Mouse (Mus musculus) G1E (cell line): ENCODE data around the gene Mnd1. TPM values are rescaled to one million over a fixed set of nuclear protein-coding genes. Genes with fewer than 3 reads are reported as not detected.

Experiments used
- ATAC-seq: 2 replicates; pipeline ENCODE4 v1.8.0; 2016; ENCODE audit warnings: mild to moderate bottlenecking; ENCODE audit not compliant: insufficient number of reproducible peaks, poor library complexity, low FRiP score, severe bottlenecking; ENCODE audit errors: extremely low read depth
- DNase-seq: peaks from one replicate; pipeline ENCODE4 v3.0.0; 2012; ENCODE audit warnings: low spot score
- H3K27me3 ChIP-seq: 2 replicates; pipeline ENCODE4 v1.6.1; 2012; ENCODE audit warnings: mild to moderate bottlenecking, low read length, inconsistent platforms; ENCODE audit not compliant: insufficient read depth
- H3K36me3 ChIP-seq: replicated peaks from 2 replicates; pipeline ENCODE3; 2012; ENCODE audit warnings: mild to moderate bottlenecking, inconsistent platforms
- H3K4me1 ChIP-seq: 2 replicates; pipeline ENCODE4 v1.6.1; 2012; ENCODE audit warnings: low read depth, low read length, inconsistent platforms, mixed read lengths; ENCODE audit not compliant: insufficient read depth
- H3K4me3 ChIP-seq: 2 replicates; pipeline ENCODE4 v1.5.1; 2012; ENCODE audit warnings: low read depth, mild to moderate bottlenecking, inconsistent platforms, low read length, moderate library complexity, mixed read lengths
- H3K9me3 ChIP-seq: replicated peaks from 2 replicates; pipeline ENCODE4 v1.6.1; 2012; ENCODE audit warnings: inconsistent platforms
- CTCF ChIP-seq: IDR thresholded peaks from 2 replicates; pipeline ENCODE4 v1.5.1; 2012; ENCODE audit warnings: low read depth, low read length, inconsistent platforms, mixed read lengths
- GATA1 ChIP-seq: IDR thresholded peaks from 2 replicates; pipeline ENCODE4 v1.6.1; 2012; ENCODE audit warnings: borderline replicate concordance, low read length, inconsistent platforms, mixed read lengths
- GATA2 ChIP-seq: IDR thresholded peaks from 2 replicates; pipeline ENCODE4 v1.6.1; 2012; ENCODE audit warnings: low read depth, low read length, inconsistent platforms, borderline replicate concordance
- POLR2AphosphoS5 ChIP-seq: IDR thresholded peaks from 2 replicates; pipeline ENCODE4 v1.6.1; 2012; ENCODE audit warnings: low read depth, low read length, inconsistent platforms; ENCODE audit not compliant: insufficient replicate concordance
- TAL1 ChIP-seq: conservative IDR thresholded peaks from 2 replicates; pipeline ENCODE4 v1.6.1; 2012; ENCODE audit warnings: low read depth, low read length, inconsistent platforms, mixed read lengths
- polyA plus RNA-seq: library from polyadenylated mRNA; stranded (reverse); fragments of >175 nt; gene quantifications from 2 replicates; pipeline ENCODE4 v1.2.3, GENCODE M21; 2012
- total RNA-seq, 2 experiments: library from RNA; stranded (forward) in 1 of 2; stranded (reverse) in 1 of 2; fragments of 200-1000 nt in 1 of 2; fragments of >200 nt in 1 of 2; fragmentation: Nextera tagmentation in 1 of 2; gene quantifications; 2 replicates each; pipeline ENCODE4 v1.2.3; 2014 to 2017

Gene Mnd1
- total and polyA plus RNA-seq, 3 experiments = 1.8 to 23.5 (median 6.1) TPM

DNA sequence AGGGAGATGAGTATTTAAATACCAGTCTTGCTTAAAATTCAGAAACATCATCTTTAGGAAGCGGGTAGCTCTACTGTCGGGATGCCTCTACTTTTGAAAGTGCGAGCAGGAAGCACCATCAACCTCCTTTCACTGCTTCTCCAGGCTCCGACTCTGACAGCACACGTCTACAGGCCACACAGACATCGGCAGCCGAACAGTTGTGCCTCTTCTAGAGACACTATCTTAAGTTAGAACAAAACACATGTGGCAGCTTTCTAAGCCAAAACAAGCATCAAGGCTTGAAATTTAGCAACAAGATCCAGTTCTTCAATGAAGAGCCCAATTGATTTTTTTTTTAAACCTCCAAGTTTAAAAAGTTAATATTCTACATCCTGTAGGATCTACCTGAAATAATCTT is 37.4 kb downstream of the Mnd1 start:
- Histone ChIP-seq H3K4me3 (no peak overlapping the region), H3K9me3 (no peaks in the 10 kb centered on the region), H3K27me3 (no peaks in the 10 kb centered on the region), H3K4me1 (no peaks in the 10 kb centered on the region), H3K36me3 (peaks cover 14% of the 10 kb centered on the region)
- no peak for ATAC-seq
- DNase-seq = no peak
- TF ChIP-seq GATA1 (no peak), CTCF (no peak), GATA2 (no peak), TAL1 (no peak), POLR2AphosphoS5 (no peak)

DNA sequence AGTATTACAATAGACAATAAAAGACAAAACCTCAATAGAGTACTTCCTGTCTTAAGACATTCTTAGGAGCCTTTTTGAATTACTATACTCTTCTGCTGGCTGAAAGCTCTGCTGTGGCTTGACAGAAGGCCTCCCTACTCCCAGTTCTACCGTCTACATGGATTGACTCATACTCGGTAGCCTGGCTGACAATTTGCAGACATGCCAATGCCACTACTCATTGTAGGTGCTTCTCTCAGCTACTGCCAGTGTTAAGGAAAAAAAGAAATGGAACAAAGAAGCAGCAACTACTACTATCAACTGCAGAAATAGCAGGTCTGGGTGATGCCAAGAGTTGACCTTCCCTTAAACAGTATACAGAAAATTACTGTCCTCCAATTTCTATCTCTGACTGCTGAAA is 47.0 kb downstream of the Mnd1 start:
- ATAC-seq = no peak
- Histone ChIP-seq H3K36me3 (peaks cover 18% of the 10 kb centered on the region), H3K4me1 (no peaks in the 10 kb centered on the region), H3K27me3 (no peaks in the 10 kb centered on the region), H3K9me3 (no peaks in the 10 kb centered on the region), H3K4me3 (no peak overlapping the region)
- no peak for DNase-seq
- TF ChIP-seq CTCF = no peak
- TF ChIP-seq GATA1 = no peak
- no peak for TF ChIP-seq TAL1
- no peak for TF ChIP-seq POLR2AphosphoS5
- TF ChIP-seq GATA2 = no peak

DNA sequence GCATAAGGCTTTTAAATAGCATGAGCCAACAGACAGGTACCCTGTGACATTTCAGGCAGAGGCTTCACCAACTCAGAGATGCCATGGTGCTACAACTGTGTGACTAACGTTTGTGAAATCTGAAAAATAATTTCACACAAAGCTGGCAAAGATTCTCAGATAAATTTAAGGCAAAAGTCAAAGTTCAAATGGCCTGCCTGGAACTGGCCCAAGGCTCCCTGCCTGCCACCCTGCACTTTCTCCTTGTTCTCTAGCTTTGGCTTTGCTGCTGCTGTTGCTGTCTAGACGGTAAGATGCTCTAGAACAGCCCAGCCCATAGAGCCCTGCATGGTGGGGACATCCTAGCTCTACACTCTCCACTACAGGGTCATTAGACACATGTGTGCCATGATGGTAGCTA is 49.5 kb downstream of the Mnd1 start:
- no peaks in the 10 kb centered on the region for H3K27me3 ChIP-seq
- H3K9me3 ChIP-seq = no peaks in the 10 kb centered on the region
- H3K4me3 ChIP-seq = no peak overlapping the region
- no peaks in the 10 kb centered on the region for H3K4me1 ChIP-seq
- peaks cover 25% of the 10 kb centered on the region for H3K36me3 ChIP-seq
- ATAC-seq (no peak), DNase-seq (no peak)
- TF ChIP-seq TAL1 (no peak), GATA2 (no peak), POLR2AphosphoS5 (no peak), GATA1 (no peak), CTCF (no peak)

DNA sequence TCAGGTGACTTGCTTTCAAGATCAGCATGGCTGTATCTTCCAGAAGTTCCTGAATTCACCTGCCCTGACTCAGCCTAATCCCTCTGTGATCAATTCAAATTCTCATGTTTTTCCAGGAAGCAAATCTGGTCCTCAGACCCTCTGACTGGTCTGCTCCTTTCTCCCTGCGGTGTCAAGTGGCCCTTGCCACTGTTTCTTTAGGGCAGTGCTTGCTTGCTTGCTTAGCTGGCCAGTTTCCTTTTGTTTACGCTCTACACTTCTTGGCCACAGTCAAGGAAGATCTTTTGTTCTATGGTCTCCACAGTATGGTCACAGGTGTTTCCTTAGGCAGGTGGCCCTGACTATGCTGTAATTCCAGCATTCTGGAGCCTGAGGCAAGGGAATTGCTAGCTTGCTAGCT is 52.0 kb downstream of the Mnd1 start:
- Histone ChIP-seq H3K9me3 (no peaks in the 10 kb centered on the region), H3K4me1 (no peaks in the 10 kb centered on the region), H3K36me3 (peaks cover 22% of the 10 kb centered on the region), H3K27me3 (no peaks in the 10 kb centered on the region), H3K4me3 (no peak overlapping the region)
- TF ChIP-seq GATA2 = no peak
- DNase-seq (no peak), ATAC-seq (no peak)

DNA sequence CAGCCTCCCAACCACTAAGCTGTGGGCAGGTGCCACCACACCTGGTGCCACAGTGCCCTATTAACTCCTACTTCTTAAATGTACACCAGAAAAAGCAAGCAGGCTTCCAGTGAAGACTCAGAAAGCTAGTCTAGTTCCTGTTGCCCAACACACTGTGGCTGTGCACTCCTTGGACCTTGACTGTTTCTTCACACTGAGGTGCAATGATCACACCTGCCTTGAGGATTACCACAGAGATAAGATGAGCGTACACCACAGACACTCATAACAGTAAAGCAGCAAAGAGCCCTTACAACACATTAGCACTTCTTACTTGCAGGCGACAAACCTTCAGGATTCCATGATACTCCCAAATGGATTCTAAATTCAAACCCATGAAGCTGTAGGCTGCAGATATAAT is 62.7 kb downstream of the Mnd1 start:
- Histone ChIP-seq H3K4me1 (peaks cover 3% of the 10 kb centered on the region; the same call in 1 of the 2 replicates), H3K36me3 (peaks cover 22% of the 10 kb centered on the region), H3K4me3 (no peak overlapping the region), H3K9me3 (no peaks in the 10 kb centered on the region), H3K27me3 (no peaks in the 10 kb centered on the region)
- ATAC-seq (no peak), DNase-seq (no peak)
- TF ChIP-seq TAL1 (no peak), POLR2AphosphoS5 (no peak), CTCF (no peak), GATA2 (no peak), GATA1 (no peak)

DNA sequence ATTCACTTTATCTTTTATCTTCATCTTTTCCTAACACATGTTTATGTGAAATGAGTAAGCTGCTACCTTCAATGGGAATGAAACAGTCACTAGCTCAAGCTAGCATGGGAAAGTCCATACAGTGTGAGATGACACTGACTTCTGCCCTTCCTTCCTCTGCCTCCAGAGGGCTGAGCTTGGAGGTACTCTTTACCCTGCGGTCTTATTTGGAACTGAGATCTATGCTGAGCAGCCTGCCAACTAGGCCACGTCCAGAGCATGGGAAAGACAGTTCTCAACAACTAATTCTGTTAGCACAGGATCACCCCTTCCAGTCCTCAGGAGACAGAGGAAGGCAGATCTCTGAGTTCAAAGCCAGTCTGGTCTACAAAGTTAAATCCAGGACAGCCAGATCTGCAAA is 64.6 kb downstream of the Mnd1 start:
- Histone ChIP-seq H3K4me1 (peaks cover 3% of the 10 kb centered on the region; the same call in 1 of the 2 replicates), H3K36me3 (peaks cover 21% of the 10 kb centered on the region), H3K4me3 (no peak overlapping the region), H3K9me3 (no peaks in the 10 kb centered on the region), H3K27me3 (no peaks in the 10 kb centered on the region)
- TF ChIP-seq POLR2AphosphoS5 (no peak), CTCF (no peak)
- DNase-seq (no peak), ATAC-seq (no peak)

DNA sequence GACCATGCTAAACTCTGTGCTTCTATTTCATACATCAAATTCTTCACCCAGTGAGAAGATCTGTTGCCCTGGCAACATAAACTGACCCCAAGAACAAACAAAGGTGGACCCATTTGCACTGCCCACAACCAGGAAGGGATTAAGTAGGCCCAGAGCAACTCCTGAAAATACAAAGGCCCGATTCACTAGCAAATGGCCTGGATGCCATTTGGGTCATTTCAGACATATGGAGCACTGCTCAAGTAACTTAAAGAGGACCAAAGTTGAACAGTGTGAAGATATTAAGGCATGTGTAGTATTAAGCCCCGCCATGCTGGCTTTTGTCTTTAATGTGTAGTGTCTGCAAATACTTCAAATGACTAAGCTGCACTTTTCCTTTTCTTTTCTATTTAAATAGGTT is 68.7 kb downstream of the Mnd1 start:
- H3K4me1 ChIP-seq = peaks cover 3% of the 10 kb centered on the region; the same call in 1 of the 2 replicates
- TF ChIP-seq TAL1 (no peak), POLR2AphosphoS5 (no peak), CTCF (no peak), GATA2 (no peak), GATA1 (no peak)
- no peak for ATAC-seq
- peaks cover 11% of the 10 kb centered on the region for H3K36me3 ChIP-seq
- no peak overlapping the region for H3K4me3 ChIP-seq
- H3K27me3 ChIP-seq = no peaks in the 10 kb centered on the region
- DNase-seq = no peak
- peaks cover 3% of the 10 kb centered on the region for H3K9me3 ChIP-seq
